Mouse (Mus musculus): ENCODE results near the gene Hnrnpab.

DNA sequence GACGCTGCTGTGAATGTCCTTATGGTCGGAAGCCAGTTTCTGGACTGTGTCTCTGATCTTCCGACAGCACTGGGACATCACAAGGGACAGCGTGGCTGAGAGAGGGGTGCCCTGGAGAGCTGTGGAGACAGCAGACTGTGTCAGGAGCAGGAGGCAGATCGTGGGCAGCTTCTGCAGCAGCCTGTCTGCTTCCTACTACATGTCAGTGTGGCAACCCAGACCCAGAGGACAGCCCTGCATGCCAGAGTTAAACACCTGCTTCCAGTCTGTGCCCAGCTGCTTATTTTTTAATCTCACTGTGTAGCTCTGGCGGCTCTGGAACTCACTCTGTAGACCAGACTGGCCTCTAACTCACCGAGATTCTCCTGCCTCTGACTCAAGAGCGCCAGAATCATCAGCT lies 21.3 kb upstream of the Hnrnpab start:
- TF ChIP-seq CTCF (IDR thresholded peaks at IDR 0.05; ENCODE audit: low read depth, low read length) = no peak
- TF ChIP-seq POLR2A (IDR thresholded peaks at IDR 0.05; ENCODE audit: extremely low read depth, insufficient read depth, low read length) = no peak
